Mouse (Mus musculus) stomach, embryonic 15.5 days (tissue): ENCODE data around the gene Mycs. TPM values are rescaled to one million over a fixed set of nuclear protein-coding genes. Genes with fewer than 3 reads are reported as not detected.

Experiments used
- ATAC-seq: fragments of 200-750 bp; cut with Nextera tagmentation; 2 replicates; pipeline ENCODE4 v1.8.0; 2017; ENCODE audit warnings: low read depth, moderate number of reproducible peaks, moderate TSS enrichment; ENCODE audit not compliant: insufficient read depth, low FRiP score
- H3K27ac ChIP-seq: fragments of 300-500 bp; sonication (generic); 2 replicates; pipeline ENCODE4 v1.5.1; 2015; ENCODE audit warnings: mild to moderate bottlenecking, inconsistent platforms
- H3K27me3 ChIP-seq: fragments of 300-500 bp; sonication (generic); replicated peaks from 2 replicates; pipeline ENCODE4 v1.6.1; 2015; ENCODE audit warnings: inconsistent platforms
- H3K36me3 ChIP-seq: fragments of 300-500 bp; sonication (generic); 2 replicates; pipeline ENCODE4 v1.6.1; 2015; ENCODE audit warnings: inconsistent platforms
- H3K4me1 ChIP-seq: fragments of 300-500 bp; sonication (generic); 2 replicates; pipeline ENCODE4 v1.6.1; 2015; ENCODE audit warnings: inconsistent platforms
- H3K4me2 ChIP-seq: fragments of 300-500 bp; sonication (generic); 2 replicates; pipeline ENCODE4 v1.6.1; 2015; ENCODE audit warnings: mild to moderate bottlenecking, inconsistent platforms
- H3K4me3 ChIP-seq: fragments of 300-500 bp; sonication (generic); replicated peaks from 2 replicates; pipeline ENCODE4 v1.5.1; 2015; ENCODE audit warnings: inconsistent platforms
- H3K9ac ChIP-seq: fragments of 300-500 bp; sonication (generic); 2 replicates; pipeline ENCODE4 v1.6.1; 2015; ENCODE audit warnings: inconsistent platforms
- H3K9me3 ChIP-seq: fragments of 300-500 bp; sonication (generic); 2 replicates; pipeline ENCODE4 v1.6.1; 2016; ENCODE audit warnings: inconsistent platforms
- WGBS: fragments of 180-500 bp; shearing (Covaris S2); methylation state at CpG from one replicate; pipeline ENCODE4 v1.1.7; 2015; 5-methylcytosine and 5-hydroxymethylcytosine counted together
- polyA plus RNA-seq: library from polyadenylated mRNA; unstranded; fragments of >200 nt; fragmentation: Nextera tagmentation; extraction: Ambion mirVana; gene quantifications from 2 replicates; pipeline ENCODE4 v1.2.1, GENCODE M21; 2015

The Mycs gene
- not detected in 2 replicates for polyA plus RNA-seq

DNA sequence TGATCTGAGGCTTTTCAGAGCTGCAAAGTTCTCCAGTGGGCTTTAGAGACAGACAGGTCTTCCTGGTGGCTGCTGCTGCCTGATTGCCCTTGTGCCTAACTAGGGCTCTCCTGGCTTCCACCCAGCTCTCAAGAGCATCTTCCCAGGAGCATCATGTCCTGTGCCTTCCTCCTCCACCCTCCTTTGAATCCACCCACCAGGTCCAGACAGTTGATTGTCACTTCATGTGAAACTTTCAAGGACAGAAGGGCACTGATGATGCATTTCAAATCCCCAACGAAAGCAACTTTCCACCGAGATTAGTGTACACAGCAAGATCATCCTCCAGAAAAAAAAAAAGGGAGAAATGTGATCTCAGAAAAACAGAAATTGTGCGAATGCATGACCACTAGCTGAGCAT is at the start of gene Mycs:
Gene Mycs (minus strand): TSS at position 101 of the 400 bp plus-strand sequence.
- no peak within 1 kb of the TSS for H3K4me3 ChIP-seq
- WGBS: 83% methylated on average over 3 of the region's 3 CpGs
- H3K4me2 ChIP-seq: peak within 1 kb of the TSS; percentile 34; the same call in 1 of the 2 replicates
- no peaks in the 10 kb centered on the region for H3K27me3 ChIP-seq
- H3K27ac ChIP-seq: no peak within 1 kb of the TSS
- H3K9me3 ChIP-seq: no peaks in the 10 kb centered on the region
- ATAC-seq: no peak
- no peak within 1 kb of the TSS for H3K9ac ChIP-seq
- no peaks in the 10 kb centered on the region for H3K36me3 ChIP-seq
- H3K4me1 ChIP-seq: no peaks in the 10 kb centered on the region

GRCm38 (mm10) chrX:5468022-5468421 is 1.0 kb downstream of the Mycs start:
- no peak overlapping the region for H3K27ac ChIP-seq
- no peaks in the 10 kb centered on the region for H3K27me3 ChIP-seq
- no peak overlapping the region for H3K4me3 ChIP-seq
- 16% methylated on average over 24 of the region's 24 CpGs for WGBS
- H3K36me3 ChIP-seq: no peaks in the 10 kb centered on the region
- no peaks in the 10 kb centered on the region for H3K9me3 ChIP-seq
- H3K9ac ChIP-seq: no peak overlapping the region
- no peak for ATAC-seq
- no peaks in the 10 kb centered on the region for H3K4me1 ChIP-seq
- peak overlapping the region; percentile 34; the same call in 1 of the 2 replicates for H3K4me2 ChIP-seq

Other genes starting within 250 kb of the Mycs start
- gene Btbd35f7, start 199.8 kb upstream of the Mycs start, polyA plus RNA-seq: not detected in 2 replicates